Mouse (Mus musculus) MEL (cell line): ENCODE measurements around the gene Trap1. TPM values are rescaled to one million over a fixed set of nuclear protein-coding genes. Genes with fewer than 3 reads are reported as not detected.
A peak's percentile ranks its signal among the peaks of the same experiment; 100 is the strongest.

Experiments
- DNase-seq: peaks from one replicate; pipeline ENCODE4 v3.0.0; 2011; ENCODE audit warnings: low read depth, low spot score
- H3K27ac ChIP-seq: 2 replicates; pipeline ENCODE4 v1.5.1; 2012; ENCODE audit warnings: low read depth, mild to moderate bottlenecking, control low read depth, low read length, moderate library complexity; ENCODE audit not compliant: control insufficient read depth
- H3K27me3 ChIP-seq, 2 experiments: fragments of 150-350 bp in 1 of 2; sonication (generic) in 1 of 2; 2 replicates each; pipeline ENCODE4 v1.6.1; 2012; ENCODE audit warnings: low read length in 2 of 2, mild to moderate bottlenecking in 2 of 2, improper control_type of control experiment in 1 of 2, moderate library complexity in 1 of 2; ENCODE audit not compliant: insufficient read depth in 2 of 2, control insufficient read depth in 1 of 2
- H3K36me3 ChIP-seq, 2 experiments: 2 replicates each; pipeline ENCODE4 v1.6.1; 2012 to 2014; ENCODE audit warnings: low read length in 2 of 2, improper control_type of control experiment in 1 of 2, inconsistent platforms in 1 of 2, mild to moderate bottlenecking in 1 of 2; ENCODE audit not compliant: insufficient read depth in 2 of 2, control insufficient read depth in 1 of 2
- H3K4me1 ChIP-seq, 2 experiments: fragments of 150-350 bp in 1 of 2; sonication (generic) in 1 of 2; 2 replicates each; pipeline ENCODE4 v1.6.1; 2012; ENCODE audit warnings: low read length in 2 of 2, improper control_type of control experiment in 1 of 2, mild to moderate bottlenecking in 1 of 2; ENCODE audit not compliant: insufficient read depth in 2 of 2, control insufficient read depth in 1 of 2
- H3K4me3 ChIP-seq, 2 experiments: fragments of 150-350 bp in 1 of 2; sonication (generic) in 1 of 2; 2 replicates each; pipeline ENCODE4 v1.5.1; 2012; ENCODE audit warnings: low read depth in 2 of 2, low read length in 2 of 2, mild to moderate bottlenecking in 2 of 2, moderate library complexity in 2 of 2, control low read depth in 1 of 2, improper control_type of control experiment in 1 of 2; ENCODE audit not compliant: control insufficient read depth in 1 of 2, insufficient read depth in 1 of 2
- H3K79me2 ChIP-seq: 2 replicates; pipeline ENCODE4 v1.6.1; 2012; ENCODE audit warnings: mild to moderate bottlenecking, low read length, moderate library complexity; ENCODE audit not compliant: control insufficient read depth, poor library complexity, insufficient read depth
- H3K9ac ChIP-seq: 2 replicates; pipeline ENCODE4 v1.6.1; 2012; ENCODE audit warnings: low read depth, mild to moderate bottlenecking, control low read depth, low read length, moderate library complexity; ENCODE audit not compliant: control insufficient read depth, poor library complexity, severe bottlenecking
- H3K9me3 ChIP-seq: fragments of 150-350 bp; sonication (generic); replicated peaks from 2 replicates; pipeline ENCODE4 v1.6.1; 2012; ENCODE audit warnings: mild to moderate bottlenecking, low read length, improper control_type of control experiment, moderate library complexity; ENCODE audit not compliant: insufficient read depth
- BHLHE40 ChIP-seq: IDR thresholded peaks from 2 replicates; pipeline ENCODE4 v1.6.1; 2012; ENCODE audit warnings: low read depth, mild to moderate bottlenecking, inconsistent platforms, low read length, improper control_type of control experiment, borderline replicate concordance
- EP300 ChIP-seq, 2 experiments: IDR thresholded peaks; 2 replicates each; pipeline ENCODE4 v1.6.1; 2011; ENCODE audit warnings: improper control_type of control experiment in 2 of 2, low read length in 2 of 2, low read depth in 1 of 2, mild to moderate bottlenecking in 1 of 2
- ETS1 ChIP-seq: IDR thresholded peaks from 2 replicates; pipeline ENCODE4 v1.6.1; 2012; ENCODE audit warnings: low read depth, mild to moderate bottlenecking, inconsistent platforms, low read length, improper control_type of control experiment, moderate library complexity
- GATA1 ChIP-seq: IDR thresholded peaks from 2 replicates; pipeline ENCODE4 v1.6.1; 2011; ENCODE audit warnings: low read depth, low read length, improper control_type of control experiment
- JUND ChIP-seq: IDR thresholded peaks from 2 replicates; pipeline ENCODE4 v1.6.1; 2011; ENCODE audit warnings: low read depth, mild to moderate bottlenecking, improper control_type of control experiment, low read length
- MAX ChIP-seq: IDR thresholded peaks from 2 replicates; pipeline ENCODE4 v1.6.1; 2011; ENCODE audit warnings: low read length, improper control_type of control experiment
- MEF2A ChIP-seq: IDR thresholded peaks from 2 replicates; pipeline ENCODE4 v1.6.1; 2014; ENCODE audit warnings: low read depth, mild to moderate bottlenecking, inconsistent platforms, low read length, improper control_type of control experiment; ENCODE audit not compliant: poor library complexity, insufficient replicate concordance, severe bottlenecking; ENCODE audit errors: extremely low read depth
- NELFE ChIP-seq: IDR thresholded peaks from 2 replicates; pipeline ENCODE4 v1.6.1; 2011; ENCODE audit warnings: low read depth, low read length, improper control_type of control experiment
- NRF1 ChIP-seq: IDR thresholded peaks from 2 replicates; pipeline ENCODE4 v1.6.1; 2014; ENCODE audit warnings: low read depth, mild to moderate bottlenecking, inconsistent platforms, low read length, improper control_type of control experiment, moderate library complexity; ENCODE audit not compliant: poor library complexity, insufficient read depth, severe bottlenecking
- POLR2A ChIP-seq, 2 experiments: IDR thresholded peaks; 2 replicates each; pipeline ENCODE4 v1.6.1; 2011 to 2012; ENCODE audit warnings: low read length in 2 of 2, mild to moderate bottlenecking in 2 of 2, control low read depth in 1 of 2, improper control_type of control experiment in 1 of 2, low read depth in 1 of 2, moderate library complexity in 1 of 2; ENCODE audit not compliant: control insufficient read depth in 1 of 2, insufficient read depth in 1 of 2, poor library complexity in 1 of 2
- POLR2AphosphoS2 ChIP-seq: IDR thresholded peaks from 2 replicates; pipeline ENCODE4 v1.6.1; 2011; ENCODE audit warnings: low read length, improper control_type of control experiment
- RCOR1 ChIP-seq: IDR thresholded peaks from 2 replicates; pipeline ENCODE4 v1.6.1; 2012; ENCODE audit warnings: low read depth, mild to moderate bottlenecking, inconsistent platforms, low read length, improper control_type of control experiment
- SIN3A ChIP-seq: IDR thresholded peaks from 2 replicates; pipeline ENCODE4 v1.6.1; 2012; ENCODE audit warnings: low read length, improper control_type of control experiment, inconsistent platforms
- SMC3 ChIP-seq: IDR thresholded peaks from 2 replicates; pipeline ENCODE4 v1.6.1; 2011; ENCODE audit warnings: low read depth, low read length, improper control_type of control experiment
- TAL1 ChIP-seq: IDR thresholded peaks from 2 replicates; pipeline ENCODE4 v1.6.1; 2012; ENCODE audit warnings: mild to moderate bottlenecking, inconsistent platforms, low read length, moderate library complexity, mixed read lengths
- TBP ChIP-seq: IDR thresholded peaks from 2 replicates; pipeline ENCODE4 v1.8.0; 2011; ENCODE audit warnings: low read depth, low read length, improper control_type of control experiment
- TCF12 ChIP-seq: IDR thresholded peaks from 2 replicates; pipeline ENCODE4 v1.6.1; 2014; ENCODE audit warnings: low read depth, mild to moderate bottlenecking, inconsistent platforms, low read length, improper control_type of control experiment, moderate library complexity
- USF1 ChIP-seq: IDR thresholded peaks from 2 replicates; pipeline ENCODE4 v1.6.1; 2014; ENCODE audit warnings: low read depth, mild to moderate bottlenecking, inconsistent platforms, low read length, improper control_type of control experiment, moderate library complexity
- ZKSCAN1 ChIP-seq: IDR thresholded peaks from 2 replicates; pipeline ENCODE4 v1.6.1; 2012; ENCODE audit warnings: low read depth, mild to moderate bottlenecking, inconsistent platforms, low read length, improper control_type of control experiment, moderate library complexity
- polyA plus RNA-seq, 2 experiments: library from polyadenylated mRNA; stranded (reverse) in 1 of 2; unstranded in 1 of 2; fragments of >175 nt in 1 of 2; fragments of >200 nt in 1 of 2; gene quantifications; 2 replicates each; pipeline versions ENCODE4 v1.2.1 to v1.2.4; 2012; ENCODE audit warnings: low replicate concordance in 2 of 2, low read depth in 1 of 2; ENCODE audit not compliant: insufficient read length in 2 of 2, insufficient read depth in 1 of 2, missing spikeins in 1 of 2
- total RNA-seq: library from RNA; depleted of rRNA; stranded (reverse); fragments of 300-350 nt; gene quantifications from 2 replicates; pipeline ENCODE4 v1.2.3, GENCODE M21; 2012

Trap1 gene
- total and polyA plus RNA-seq, 3 experiments, result 120 to 299 (median 214) TPM

- no peaks in the 10 kb centered on the region for H3K79me2 ChIP-seq
- no peaks in the 10 kb centered on the region for H3K9me3 ChIP-seq
- peaks cover 5 to 8% of the 10 kb centered on the region in 2 experiments for H3K4me1 ChIP-seq
- no peaks in the 10 kb centered on the region for H3K27me3 ChIP-seq
- no peak overlapping the region for H3K4me3 ChIP-seq
- DNase-seq, result no peak
- peaks cover 3 to 9% of the 10 kb centered on the region in 2 experiments for H3K36me3 ChIP-seq
- H3K27ac ChIP-seq, result no peak overlapping the region
- H3K9ac ChIP-seq, result no peak overlapping the region
- TF ChIP-seq TCF12 (no peak), POLR2AphosphoS2 (no peak), MEF2A (no peak), SIN3A (no peak), USF1 (no peak), EP300 (IDR thresholded peaks at IDR 0.05; ENCODE audit: low read depth in 1 of 2, low read length in 2 of 2) (no peak), NELFE (no peak), POLR2A (IDR thresholded peaks at IDR 0.05; ENCODE audit: control insufficient read depth in 1 of 2, insufficient read depth in 1 of 2, low read depth in 1 of 2, low read length in 2 of 2, poor library complexity in 1 of 2) (no peak), SMC3 (no peak), TBP (no peak), ZKSCAN1 (no peak)
Measured at GRCm38 (mm10) chr16:4097521-4097920, 19.9 kb upstream of the Trap1 start.

- Histone ChIP-seq H3K79me2 (no peaks in the 10 kb centered on the region), H3K27me3 (no peaks in the 10 kb centered on the region), H3K4me3 (no peak overlapping the region), H3K4me1 (peaks cover 5 to 8% of the 10 kb centered on the region in 2 experiments), H3K9ac (no peak overlapping the region), H3K9me3 (no peaks in the 10 kb centered on the region), H3K36me3 (peaks cover 5 to 9% of the 10 kb centered on the region in 2 experiments), H3K27ac (no peak overlapping the region)
- TF ChIP-seq TAL1, result peak; percentile 85
- peak; percentile 70; the same call in 1 of the 2 replicates for TF ChIP-seq RCOR1
- no peak for TF ChIP-seq NRF1
- TF ChIP-seq GATA1, result peak; percentile 81
- TF ChIP-seq JUND, result no peak
- TF ChIP-seq BHLHE40, result no peak
- TF ChIP-seq MAX, result no peak
- TF ChIP-seq TCF12, result peak; percentile 93
- TF ChIP-seq ETS1, result peak; percentile 55; the same call in 1 of the 2 replicates
- TF ChIP-seq EP300 (IDR thresholded peaks at IDR 0.05; ENCODE audit: low read depth in 1 of 2, low read length in 2 of 2), result peak; percentile 87 to 89
- TF ChIP-seq TBP, result no peak
- 0 out of 2 replicates have a peak, but pooled peaks have one; percentile 27 for TF ChIP-seq SIN3A
- TF ChIP-seq SMC3, result no peak
- TF ChIP-seq POLR2A (IDR thresholded peaks at IDR 0.05; ENCODE audit: control insufficient read depth in 1 of 2, insufficient read depth in 1 of 2, low read depth in 1 of 2, low read length in 2 of 2, poor library complexity in 1 of 2), result no peak
- peak; percentile 67 for DNase-seq
Measured at GRCm38 (mm10) chr16:4096898-4097297, 19.3 kb upstream of the Trap1 start.
